Mouse (Mus musculus) adrenal gland, postnatal 0 days (tissue): ENCODE measurements around the gene Spata31d1a. TPM values are rescaled to one million over a fixed set of nuclear protein-coding genes. Genes with fewer than 3 reads are reported as not detected.

Experiments used
- polyA plus RNA-seq: library from polyadenylated mRNA; unstranded; fragments of >200 nt; fragmentation: Nextera tagmentation; extraction: Ambion mirVana; gene quantifications from 2 replicates; pipeline ENCODE4 v1.2.1, GENCODE M21; 2015

Spata31d1a gene
- not detected in 2 replicates for polyA plus RNA-seq

DNA sequence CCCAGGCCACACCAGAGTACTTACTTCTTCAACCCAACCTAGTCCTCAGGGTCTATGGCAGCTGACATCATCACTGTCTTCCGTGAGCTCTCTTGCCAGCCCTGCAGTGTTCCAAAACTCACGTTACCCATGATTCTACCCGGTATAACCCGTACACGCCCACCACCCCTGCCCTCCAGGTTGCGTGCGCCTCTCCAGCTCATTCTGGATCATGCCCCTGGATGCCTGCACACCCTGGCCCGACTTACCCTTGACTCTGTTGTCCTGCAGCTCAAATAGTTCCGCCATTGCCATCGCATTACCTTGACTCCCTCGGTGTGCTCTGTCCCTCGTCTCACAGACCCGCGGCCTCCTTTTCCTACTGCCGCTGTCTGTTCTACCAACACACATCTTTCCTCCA is at the start of gene Spata31d1a:
Gene Spata31d1a (minus strand): TSS at position 101 of the 400 bp plus-strand sequence.

DNA sequence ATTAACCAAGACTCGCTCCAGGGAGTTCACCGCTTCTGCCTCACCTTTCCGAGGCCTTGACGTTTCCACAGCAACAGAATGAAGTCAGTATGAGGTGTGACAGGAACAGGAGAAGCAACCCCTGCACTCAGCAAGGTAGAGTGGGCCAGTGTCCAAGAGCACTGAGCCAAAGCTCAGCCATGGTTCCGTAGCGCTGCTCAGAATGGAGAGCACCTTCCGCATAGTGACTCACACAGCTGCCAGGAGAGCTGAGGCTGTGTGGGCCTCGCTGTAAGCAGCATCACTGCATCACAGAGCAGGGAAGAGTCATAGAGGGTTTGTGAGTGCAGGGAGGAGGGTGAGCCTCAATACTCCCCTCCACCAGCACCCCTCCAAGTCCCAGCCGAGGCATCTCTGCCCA is 36.6 kb upstream of the Spata31d1a start, which contains the start of gene 1700014D04Rik:
Gene 1700014D04Rik (minus strand): TSS at position 42 of the 400 bp plus-strand sequence.

DNA sequence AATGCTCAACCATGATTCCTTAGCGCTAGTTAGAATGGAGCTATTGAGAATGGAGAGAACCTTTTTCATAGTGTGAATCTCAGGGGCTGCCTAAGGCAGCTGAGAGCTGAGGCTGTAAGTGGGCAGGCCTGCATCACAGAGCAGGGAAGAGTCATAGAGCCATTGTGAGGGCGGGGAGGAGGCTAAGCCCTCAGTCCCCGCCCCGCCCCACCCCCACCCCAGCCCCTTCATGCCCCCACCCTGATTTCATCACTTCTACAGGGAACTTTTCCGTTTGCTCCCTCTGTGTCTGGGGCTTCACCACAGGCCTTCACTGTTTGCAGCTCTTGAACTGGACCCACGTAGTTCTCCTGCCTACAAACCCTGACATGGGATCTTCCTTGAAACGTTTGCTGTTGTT is 21.5 kb upstream of the Spata31d1a start, which contains the start of gene Spata31d1d:
Gene Spata31d1d (minus strand): TSS at position 101 of the 400 bp plus-strand sequence.

DNA sequence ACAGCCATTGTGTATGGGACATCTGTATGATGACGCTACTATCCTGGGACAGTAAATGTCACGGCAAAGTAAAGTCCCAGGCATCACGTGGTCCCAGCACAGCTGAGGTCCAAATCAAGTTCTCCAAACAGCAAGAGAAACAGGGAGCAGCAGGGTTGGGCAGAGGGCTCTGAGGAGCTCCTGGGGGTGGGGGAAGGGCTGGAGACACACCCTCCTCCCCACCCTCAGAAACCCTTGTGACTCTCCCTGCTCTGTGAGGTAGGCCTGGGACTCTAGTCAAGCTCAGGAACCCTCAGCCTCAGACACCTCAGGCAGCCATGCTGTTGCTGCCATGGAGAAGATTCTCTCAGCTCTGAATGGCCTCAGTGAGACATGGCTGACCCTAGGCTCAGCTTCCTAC is 1.9 kb upstream of the Spata31d1a start, which contains the start of gene Spata31d1b:
Gene Spata31d1b (plus strand): TSS at position 301 of the 400 bp plus-strand sequence.

DNA sequence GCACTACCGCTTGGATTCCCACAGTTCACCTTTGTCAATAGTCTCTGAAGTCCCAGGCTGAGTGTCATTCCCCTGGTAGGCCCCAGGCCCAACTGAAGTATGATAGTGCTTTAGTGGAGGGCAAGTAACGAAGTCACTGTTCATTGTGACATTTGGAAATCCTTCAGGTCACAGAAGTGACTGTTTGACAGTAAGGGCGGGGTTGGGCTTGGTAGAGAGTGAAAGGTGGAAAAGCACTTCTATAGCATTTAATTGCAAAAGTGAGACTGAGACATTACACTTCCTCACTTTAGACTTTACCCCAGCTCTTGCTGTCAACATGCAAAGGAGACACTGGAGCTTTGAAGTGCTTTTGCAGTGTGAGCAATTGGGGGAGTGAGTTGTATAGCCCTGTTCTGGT is 16.1 kb downstream of the Spata31d1a start, which contains the start of gene 4921517D22Rik:
Gene 4921517D22Rik (minus strand): TSS at position 101 of the 400 bp plus-strand sequence.

DNA sequence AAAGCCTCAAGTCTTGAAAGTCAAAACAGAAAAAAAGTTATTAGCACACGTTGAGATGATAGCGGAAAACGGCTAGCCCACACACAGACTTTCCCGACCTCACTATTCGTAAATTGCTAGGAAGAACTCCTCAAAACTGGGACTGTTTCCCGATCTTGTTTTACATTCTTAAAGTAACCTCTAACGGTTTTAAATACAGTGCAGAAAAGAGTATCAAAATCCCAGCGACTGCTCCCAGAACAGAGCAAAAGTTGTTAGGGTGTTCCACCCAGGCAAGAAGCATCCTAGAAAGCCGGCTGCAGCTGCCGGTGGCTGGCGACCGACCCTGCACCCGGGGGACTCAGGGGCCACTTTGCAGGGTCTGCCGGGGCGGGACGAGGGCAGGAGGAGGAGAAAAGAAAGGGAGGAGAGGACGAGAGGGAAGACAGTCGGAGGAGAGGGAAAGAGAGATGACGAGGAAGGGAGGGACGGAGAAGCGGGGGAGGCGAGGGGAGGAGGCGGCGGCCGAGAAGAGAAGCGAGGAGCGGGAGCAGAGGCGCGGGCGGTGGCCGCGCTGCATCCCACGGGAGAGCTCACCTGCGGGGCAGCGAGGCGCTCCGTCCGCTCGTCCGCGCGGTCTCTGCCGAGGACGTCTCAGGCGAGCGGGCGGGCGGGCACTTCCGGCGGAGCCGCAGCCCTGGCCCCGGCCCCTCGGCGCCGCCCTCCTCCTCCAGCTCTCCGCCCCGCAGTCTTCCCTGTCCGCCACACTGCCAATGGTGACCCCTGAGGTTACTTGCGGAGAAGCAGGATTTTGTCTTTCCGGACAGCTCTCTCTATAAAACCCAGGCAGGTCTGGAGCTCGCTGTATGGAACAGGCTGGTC is 34.7 kb downstream of the Spata31d1a start, which contains the start of gene Golm1:
Gene Golm1 (minus strand): TSS at position 661 of the 861 bp plus-strand sequence.

Other genes with a start within 250 kb of the Spata31d1a start
- 16.8 and 19.6 TPM in 2 replicates for gene Agtpbp1, start 125.1 kb downstream of the Spata31d1a start, polyA plus RNA-seq
- 41.7 and 57.0 TPM in 2 replicates for gene Naa35, start 125.1 kb downstream of the Spata31d1a start, polyA plus RNA-seq
- 19.8 and 25.4 TPM in 2 replicates for gene Golm1, start 34.5 kb downstream of the Spata31d1a start, polyA plus RNA-seq
- not detected in 2 replicates for gene 4921517D22Rik, start 16.2 kb downstream of the Spata31d1a start, polyA plus RNA-seq
- not detected in 2 replicates for gene Spata31d1b, start 2.0 kb upstream of the Spata31d1a start, polyA plus RNA-seq
- gene Spata31d1d, start 21.4 kb upstream of the Spata31d1a start, polyA plus RNA-seq: not detected in 2 replicates
- not detected in 2 replicates for gene 1700014D04Rik, start 36.4 kb upstream of the Spata31d1a start, polyA plus RNA-seq
- gene Isca1, start 59.5 kb upstream of the Spata31d1a start, polyA plus RNA-seq: 99.4 and 118 TPM in 2 replicates
- not detected in 2 replicates for gene Gm49354, start 71.9 kb upstream of the Spata31d1a start, polyA plus RNA-seq
- 28.8 and 35.4 TPM in 2 replicates for gene Tut7, start 112.8 kb upstream of the Spata31d1a start, polyA plus RNA-seq